Mouse (Mus musculus) neural tube, embryonic 15.5 days (tissue): Measurements from ENCODE around the gene Thegl. TPM values are rescaled to one million over a fixed set of nuclear protein-coding genes. Genes with fewer than 3 reads are reported as not detected.
"Not testable (repeated sequence)": the region's sequence is repeated elsewhere in the genome, so short reads cannot be mapped to it uniquely, and the experiment has no call there.

Experiments used
- ATAC-seq: fragments of 200-750 bp; cut with Nextera tagmentation; 2 replicates; pipeline ENCODE4 v1.8.0; 2017; ENCODE audit warnings: mild to moderate bottlenecking, moderate TSS enrichment, moderate library complexity; ENCODE audit not compliant: low FRiP score
- H3K27ac ChIP-seq: fragments of 300-500 bp; sonication (generic); replicated peaks from 2 replicates; pipeline ENCODE4 v1.5.1; 2015; ENCODE audit warnings: mild to moderate bottlenecking, inconsistent platforms
- H3K27me3 ChIP-seq: fragments of 300-500 bp; sonication (generic); replicated peaks from 2 replicates; pipeline ENCODE4 v1.6.1; 2015; ENCODE audit warnings: inconsistent platforms
- H3K36me3 ChIP-seq: fragments of 300-500 bp; sonication (generic); 2 replicates; pipeline ENCODE4 v1.6.1; 2015; ENCODE audit warnings: inconsistent platforms
- H3K4me1 ChIP-seq: fragments of 300-500 bp; sonication (generic); 2 replicates; pipeline ENCODE4 v1.6.1; 2015; ENCODE audit warnings: inconsistent platforms
- H3K4me2 ChIP-seq: fragments of 300-500 bp; sonication (generic); 2 replicates; pipeline ENCODE4 v1.6.1; 2015; ENCODE audit warnings: inconsistent platforms, mild to moderate bottlenecking, moderate library complexity
- H3K4me3 ChIP-seq: fragments of 300-500 bp; sonication (generic); replicated peaks from 2 replicates; pipeline ENCODE4 v1.5.1; 2015; ENCODE audit warnings: mild to moderate bottlenecking, inconsistent platforms
- H3K9ac ChIP-seq: fragments of 300-500 bp; sonication (generic); replicated peaks from 2 replicates; pipeline ENCODE4 v1.6.1; 2015; ENCODE audit warnings: mild to moderate bottlenecking, inconsistent platforms
- H3K9me3 ChIP-seq: fragments of 300-500 bp; sonication (generic); replicated peaks from 2 replicates; pipeline ENCODE4 v1.6.1; 2016; ENCODE audit warnings: inconsistent platforms
- WGBS: fragments of 180-500 bp; shearing (Covaris S2); methylation state at CpG from one replicate; pipeline ENCODE4 v1.1.7; 2015; ENCODE audit warnings: mixed read lengths; 5-methylcytosine and 5-hydroxymethylcytosine counted together
- polyA plus RNA-seq: library from polyadenylated mRNA; unstranded; fragments of >200 nt; fragmentation: Nextera tagmentation; extraction: Ambion mirVana; gene quantifications from 2 replicates; pipeline ENCODE4 v1.2.1, GENCODE M21; 2015

Gene Thegl
- polyA plus RNA-seq, 1 experiment from 2014 or later, result 0.75 TPM

DNA sequence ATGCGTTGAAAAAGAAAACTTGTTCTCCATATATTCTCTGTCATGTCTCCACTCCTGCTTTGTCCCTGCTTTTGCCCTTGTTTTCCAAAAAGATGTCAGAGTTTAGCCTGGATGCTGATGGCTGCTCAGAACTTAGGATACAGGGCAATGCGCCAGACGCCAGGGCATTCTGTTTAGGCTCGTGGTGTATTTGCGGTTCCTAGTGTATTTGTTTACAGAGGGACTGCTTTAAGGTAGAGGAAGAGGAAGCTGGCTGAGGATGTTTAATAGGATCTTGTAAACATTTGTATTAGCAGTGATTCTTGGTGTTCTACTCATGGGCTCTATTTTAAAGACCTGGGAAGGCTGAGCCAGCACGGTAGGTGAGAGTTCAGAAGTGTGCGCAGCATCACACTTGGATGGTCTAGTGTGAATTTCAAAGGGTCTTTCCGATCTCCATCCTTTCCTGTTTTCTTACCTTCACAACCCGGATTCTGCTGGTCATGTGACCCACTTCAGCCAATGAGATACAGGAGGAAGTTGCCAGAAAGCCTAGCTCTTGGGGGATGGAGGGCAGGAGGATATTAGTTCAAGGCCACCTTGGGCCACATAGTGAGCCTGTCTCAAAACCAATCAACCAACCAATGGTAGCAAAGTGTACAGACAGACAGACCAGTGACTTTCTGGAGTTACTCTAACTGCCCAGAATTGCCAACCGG is 70.1 kb downstream of the Thegl start:
- Histone ChIP-seq H3K9ac (no peak overlapping the region), H3K9me3 (no peaks in the 10 kb centered on the region), H3K4me1 (no peaks in the 10 kb centered on the region), H3K27me3 (no peaks in the 10 kb centered on the region), H3K27ac (no peak overlapping the region), H3K36me3 (no peaks in the 10 kb centered on the region), H3K4me3 (no peak overlapping the region), H3K4me2 (no peak overlapping the region)
- no peak for ATAC-seq
- WGBS, result 90% methylated on average over 10 of the region's 10 CpGs

DNA sequence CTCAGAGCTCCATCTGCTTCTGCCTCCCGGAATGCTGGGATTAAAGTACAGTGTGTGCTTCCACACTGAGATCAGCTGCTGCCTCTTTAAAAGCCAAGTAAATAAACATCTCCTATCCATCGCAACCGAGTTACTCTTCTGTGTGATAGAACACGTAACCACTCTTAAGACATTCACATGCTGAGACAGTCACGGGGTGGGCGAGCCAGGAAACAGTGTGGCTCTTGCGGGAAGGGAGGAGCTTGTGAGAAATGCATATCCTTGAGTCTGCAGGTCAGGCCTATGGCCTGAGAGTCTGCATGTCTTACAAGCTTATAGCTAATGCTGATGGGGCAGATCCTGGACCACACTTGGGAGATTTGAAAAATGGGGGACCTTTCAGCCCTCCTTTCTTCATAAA is 70.7 kb downstream of the Thegl start:
- Histone ChIP-seq H3K4me2 (no peak overlapping the region), H3K9ac (no peak overlapping the region), H3K27ac (no peak overlapping the region), H3K36me3 (no peaks in the 10 kb centered on the region), H3K4me3 (no peak overlapping the region), H3K4me1 (no peaks in the 10 kb centered on the region), H3K9me3 (no peaks in the 10 kb centered on the region), H3K27me3 (no peaks in the 10 kb centered on the region)
- ATAC-seq, result no peak
- WGBS, result 88% methylated on average over 7 of the region's 7 CpGs

DNA sequence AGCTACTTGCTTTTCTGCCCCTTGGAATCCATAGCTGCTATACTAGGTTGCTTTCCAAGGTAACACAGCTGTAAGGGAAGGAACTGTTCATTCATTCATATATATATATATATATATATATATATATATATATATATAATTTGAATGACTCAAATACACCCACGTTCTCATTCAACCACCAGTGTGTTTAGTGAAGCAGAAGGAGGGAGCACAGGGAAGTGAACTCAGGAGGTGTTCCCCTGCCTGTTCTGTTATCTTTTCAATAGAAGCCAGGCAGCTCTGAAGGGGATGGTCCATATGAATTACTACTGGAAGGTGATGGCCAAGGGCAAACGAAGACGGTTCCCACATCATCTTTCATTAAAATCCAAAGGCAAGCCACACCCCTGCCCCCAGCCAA is 71.3 kb downstream of the Thegl start:
- no peaks in the 10 kb centered on the region for H3K27me3 ChIP-seq
- 73% methylated on average over 3 of the region's 3 CpGs for WGBS
- no peaks in the 10 kb centered on the region for H3K4me1 ChIP-seq
- no peak overlapping the region for H3K27ac ChIP-seq
- H3K4me2 ChIP-seq, result no peak overlapping the region
- no peak for ATAC-seq
- H3K4me3 ChIP-seq, result no peak overlapping the region
- no peaks in the 10 kb centered on the region for H3K9me3 ChIP-seq
- no peak overlapping the region for H3K9ac ChIP-seq
- H3K36me3 ChIP-seq, result no peaks in the 10 kb centered on the region

DNA sequence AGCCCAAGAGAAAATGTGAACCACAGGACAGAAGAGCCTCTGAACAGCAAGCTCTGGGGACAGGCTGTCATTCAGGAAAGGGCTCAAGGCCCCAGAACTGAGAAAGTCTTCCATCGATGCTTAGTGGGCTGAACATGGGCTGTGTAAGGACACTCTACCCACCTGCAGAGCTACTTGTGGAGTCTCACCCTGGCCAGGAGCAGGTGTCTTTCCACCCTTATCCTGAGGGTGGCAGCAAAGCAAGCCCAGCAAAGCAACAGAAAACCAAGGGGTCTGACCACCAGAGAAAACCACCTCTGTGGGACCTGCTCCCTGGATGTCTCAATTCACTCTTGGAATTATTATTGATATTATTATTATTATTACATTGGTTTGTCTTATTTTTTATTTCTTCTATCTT is 73.5 kb downstream of the Thegl start:
- no peak overlapping the region for H3K9ac ChIP-seq
- H3K9me3 ChIP-seq, result no peaks in the 10 kb centered on the region
- H3K36me3 ChIP-seq, result no peaks in the 10 kb centered on the region
- no peak for ATAC-seq
- H3K4me2 ChIP-seq, result no peak overlapping the region
- H3K27me3 ChIP-seq, result no peaks in the 10 kb centered on the region
- 67% methylated on average over 1 of the region's 1 CpGs for WGBS
- H3K4me3 ChIP-seq, result no peak overlapping the region
- H3K27ac ChIP-seq, result peak overlapping the region; percentile 60; the same call in 1 of the 2 replicates
- H3K4me1 ChIP-seq, result peaks cover 5% of the 10 kb centered on the region; the same call in 1 of the 2 replicates

DNA sequence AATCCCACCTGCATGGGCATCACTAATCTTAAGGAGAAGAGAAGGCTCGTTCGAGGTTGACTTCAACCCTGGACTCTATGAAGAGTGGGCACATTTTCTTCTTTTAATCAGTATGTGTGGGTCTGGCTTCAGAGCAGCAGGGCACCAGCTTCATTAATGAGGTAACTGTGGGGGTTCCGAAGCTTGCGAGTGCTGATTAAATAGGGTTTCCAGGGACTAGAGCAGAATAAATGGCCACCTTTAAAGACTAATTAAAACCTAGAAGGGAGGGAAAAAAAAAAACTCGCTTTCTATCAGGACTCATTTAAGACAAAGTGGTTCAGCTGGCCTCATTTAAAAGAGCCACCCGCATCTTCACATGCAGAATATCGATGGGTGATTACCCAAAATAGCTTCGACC is 74.1 kb downstream of the Thegl start:
- Histone ChIP-seq H3K4me2 (peak overlapping the region; percentile 19; the same call in 1 of the 2 replicates), H3K9me3 (no peaks in the 10 kb centered on the region), H3K9ac (no peak overlapping the region), H3K4me1 (peaks cover 5% of the 10 kb centered on the region; the same call in 1 of the 2 replicates), H3K27me3 (no peaks in the 10 kb centered on the region), H3K4me3 (no peak overlapping the region), H3K36me3 (no peaks in the 10 kb centered on the region), H3K27ac (peak overlapping the region; percentile 60)
- ATAC-seq, result 0 out of 2 replicates have a peak, but pooled peaks have one; percentile 28
- WGBS, result 30% methylated on average over 8 of the region's 8 CpGs

DNA sequence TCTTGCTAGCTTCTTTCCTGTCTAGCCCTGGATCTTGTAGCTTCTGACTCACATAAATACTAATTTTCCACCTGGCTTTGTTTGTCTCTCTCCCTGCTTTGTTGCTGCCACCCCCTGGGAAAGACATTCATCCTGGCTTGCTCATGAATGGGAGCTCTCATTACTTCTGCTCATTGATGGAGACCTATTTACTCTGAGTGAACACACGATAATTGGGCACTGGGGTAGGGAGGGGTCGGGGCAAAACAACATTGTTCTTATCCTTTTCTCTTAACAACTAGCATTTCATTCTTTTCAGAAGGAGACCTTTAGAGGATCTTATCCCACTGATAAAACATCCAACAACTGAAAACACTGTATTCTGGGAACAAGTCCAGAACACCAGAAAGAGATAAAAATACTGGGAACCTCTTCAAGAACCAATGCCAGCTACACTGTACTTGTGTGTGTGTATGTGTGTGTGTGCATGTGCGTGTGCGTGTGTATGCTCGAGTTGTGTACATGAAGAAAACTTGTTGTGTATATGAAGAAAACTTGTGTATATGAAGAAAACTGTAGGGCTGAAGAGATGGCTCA is 74.8 kb downstream of the Thegl start:
- no peaks in the 10 kb centered on the region for H3K9me3 ChIP-seq
- peak overlapping the region; percentile 3; the same call in 1 of the 2 replicates for H3K4me2 ChIP-seq
- H3K27ac ChIP-seq, result peak overlapping the region; percentile 60
- no peak overlapping the region for H3K9ac ChIP-seq
- ATAC-seq, result no peak
- no peaks in the 10 kb centered on the region for H3K27me3 ChIP-seq
- WGBS, result 50% methylated on average over 5 of the region's 5 CpGs
- no peak overlapping the region for H3K4me3 ChIP-seq
- no peaks in the 10 kb centered on the region for H3K36me3 ChIP-seq
- H3K4me1 ChIP-seq, result peaks cover 11% of the 10 kb centered on the region

DNA sequence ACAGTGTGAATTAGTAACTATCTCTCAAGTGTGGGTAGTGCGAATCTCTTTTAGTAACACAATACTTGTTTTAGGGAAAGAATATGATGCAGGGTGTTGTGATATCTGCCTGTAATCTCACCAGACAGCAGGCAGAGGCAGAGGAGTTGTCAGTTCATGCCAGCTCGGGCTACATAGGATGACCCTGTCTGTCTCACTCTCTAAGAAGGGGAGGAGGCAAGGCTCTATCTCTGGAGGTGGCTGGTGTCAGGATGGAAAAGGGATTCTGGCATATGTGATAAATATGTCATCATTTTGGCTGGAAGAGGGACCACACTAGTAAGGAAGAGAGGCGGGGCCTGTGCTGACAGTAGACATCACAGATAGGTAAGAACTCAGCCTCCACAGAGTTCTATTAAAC is 76.1 kb downstream of the Thegl start:
- Histone ChIP-seq H3K36me3 (no peaks in the 10 kb centered on the region), H3K4me2 (peak overlapping the region; percentile 99), H3K4me1 (peaks cover 14% of the 10 kb centered on the region), H3K9me3 (no peaks in the 10 kb centered on the region), H3K27ac (peak overlapping the region; percentile 2), H3K9ac (no peak overlapping the region), H3K27me3 (no peaks in the 10 kb centered on the region), H3K4me3 (no peak overlapping the region)
- 93% methylated on average over 3 of the region's 3 CpGs for WGBS
- no peak for ATAC-seq

DNA sequence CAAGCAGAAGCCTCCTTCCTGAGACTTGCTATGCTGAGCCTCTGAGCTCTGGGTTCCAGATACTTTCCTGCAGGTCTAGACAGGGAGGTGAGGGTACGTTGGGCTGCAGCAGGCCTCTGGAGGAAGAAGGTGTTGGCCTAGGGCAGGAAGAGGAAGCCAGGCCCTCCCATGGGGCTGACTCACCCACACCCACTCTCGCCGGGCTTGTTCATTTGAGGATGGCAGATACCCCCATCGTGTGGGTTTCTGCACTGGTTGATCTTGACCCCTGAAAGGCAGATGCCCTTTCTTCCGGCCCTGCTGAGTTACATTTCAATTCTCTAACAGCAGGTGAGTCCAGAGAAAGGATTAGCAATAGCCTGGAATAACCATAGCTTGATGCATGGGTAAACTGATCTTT is 76.7 kb downstream of the Thegl start:
- Histone ChIP-seq H3K4me1 (peaks cover 14% of the 10 kb centered on the region), H3K9ac (no peak overlapping the region; the same call in 1 of the 2 replicates), H3K27ac (peak overlapping the region; percentile 60)

DNA sequence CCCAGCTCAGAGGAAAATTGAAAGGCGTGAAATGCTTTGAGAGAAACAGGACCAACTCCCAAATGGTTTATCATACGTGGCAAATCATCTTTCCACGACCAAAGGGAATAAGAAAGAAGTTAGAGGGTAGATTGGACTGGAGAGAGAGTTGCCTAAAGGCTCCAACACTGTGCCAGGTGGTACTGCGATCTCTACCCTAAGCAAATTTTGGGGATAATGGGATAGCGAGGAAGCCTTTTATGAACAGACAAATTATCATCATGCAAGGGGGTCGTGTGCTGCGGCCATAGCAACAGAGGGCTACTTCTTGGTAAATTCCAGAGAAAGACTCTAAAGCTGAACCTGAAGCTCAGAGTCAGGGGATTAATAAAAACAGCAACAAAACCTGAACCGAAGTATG is 78.1 kb downstream of the Thegl start:
- Histone ChIP-seq H3K9ac (peak overlapping the region; percentile 65; the same call in 1 of the 2 replicates), H3K4me3 (peak overlapping the region; percentile 68), H3K9me3 (no peaks in the 10 kb centered on the region), H3K4me2 (peak overlapping the region; percentile 99), H3K36me3 (no peaks in the 10 kb centered on the region), H3K27ac (peak overlapping the region; percentile 60), H3K27me3 (no peaks in the 10 kb centered on the region), H3K4me1 (peaks cover 14% of the 10 kb centered on the region)
- ATAC-seq, result no peak
- 22% methylated on average over 8 of the region's 8 CpGs for WGBS

More for the DNA sequence above, 76.7 kb downstream of the Thegl start:
- ATAC-seq, result no peak
- Histone ChIP-seq H3K4me2 (peak overlapping the region; percentile 99), H3K4me3 (peak overlapping the region; percentile 20), H3K36me3 (no peaks in the 10 kb centered on the region), H3K9me3 (no peaks in the 10 kb centered on the region), H3K27me3 (no peaks in the 10 kb centered on the region)
- WGBS, result 80% methylated on average over 5 of the region's 5 CpGs

DNA sequence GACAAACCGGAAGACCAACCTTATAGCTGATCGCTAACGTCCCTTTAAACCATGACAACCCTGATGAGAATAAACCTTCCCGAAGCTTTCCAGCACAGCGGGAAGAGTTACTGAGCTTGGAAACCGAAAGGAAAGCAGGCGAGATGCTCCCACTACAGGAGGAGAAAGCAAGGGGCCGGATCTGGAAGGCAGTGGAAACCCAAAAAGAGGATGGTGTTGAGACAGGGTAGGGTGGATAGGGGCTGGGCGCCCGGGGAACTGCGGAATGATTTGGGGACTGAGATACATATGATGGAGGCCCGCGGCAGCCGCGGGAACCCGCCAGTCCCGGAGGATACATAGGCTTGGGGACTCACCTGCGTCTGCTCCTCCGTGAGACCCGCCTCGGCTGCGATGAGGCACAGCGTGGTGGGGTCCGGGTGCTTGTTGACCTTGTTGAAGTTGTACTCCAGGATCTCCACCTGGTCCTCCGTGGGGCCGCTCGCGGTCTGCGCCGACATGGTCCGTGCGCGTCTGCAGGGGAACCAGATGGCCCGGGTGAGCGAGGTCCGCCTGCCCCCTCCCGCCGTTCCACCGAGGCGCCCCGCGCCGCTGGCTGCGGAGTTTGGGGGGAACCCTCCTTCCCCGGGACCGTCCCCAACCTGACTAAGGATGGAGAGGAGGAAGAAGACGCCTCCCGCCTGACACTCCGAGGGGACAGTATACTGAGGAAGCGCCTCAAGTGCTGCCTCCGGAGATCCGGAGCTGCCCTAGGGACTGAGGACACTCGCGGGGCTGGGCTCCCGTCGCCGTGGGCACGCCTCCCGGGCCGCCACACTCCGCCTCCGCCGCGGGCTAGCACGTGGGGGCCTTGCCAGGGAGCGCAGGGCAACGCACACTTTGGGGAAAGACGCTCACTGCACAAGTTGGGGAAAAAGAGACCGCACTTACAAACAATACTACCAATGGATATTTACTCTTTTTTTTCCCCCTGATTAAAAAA is 79.0 kb downstream of the Thegl start:
- peak overlapping the region; percentile 68 for H3K4me3 ChIP-seq
- peak overlapping the region; percentile 65 for H3K9ac ChIP-seq
- no peaks in the 10 kb centered on the region for H3K9me3 ChIP-seq
- no peaks in the 10 kb centered on the region for H3K27me3 ChIP-seq
- under 1% methylated on average over 69 of the region's 69 CpGs for WGBS
- peak; percentile 73 for ATAC-seq
- H3K4me1 ChIP-seq, result peaks cover 14% of the 10 kb centered on the region
- H3K27ac ChIP-seq, result peak overlapping the region; percentile 79
- no peaks in the 10 kb centered on the region for H3K36me3 ChIP-seq
- peak overlapping the region; percentile 99 for H3K4me2 ChIP-seq

DNA sequence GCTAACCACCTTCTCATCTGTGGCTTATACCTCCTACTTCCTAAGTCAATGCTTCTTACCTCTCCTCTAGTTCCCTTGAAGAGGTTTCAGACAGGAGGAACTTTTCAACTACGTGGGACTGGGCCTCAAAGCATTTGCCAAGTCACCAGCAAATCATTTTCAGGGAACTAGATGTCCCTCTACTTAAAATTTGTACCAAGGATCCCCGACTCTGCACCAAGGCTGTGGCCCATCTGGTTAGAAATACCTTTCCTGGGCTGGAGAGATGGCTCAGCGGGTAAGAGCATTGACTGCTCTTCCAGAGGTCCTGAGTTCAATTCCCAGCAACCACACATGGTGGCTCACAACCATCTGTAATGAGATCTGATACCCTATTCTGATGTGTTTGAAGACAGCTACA is 80.4 kb downstream of the Thegl start:
- Histone ChIP-seq H3K4me1 (peaks cover 14% of the 10 kb centered on the region), H3K4me2 (peak overlapping the region; percentile 99; the same call in 1 of the 2 replicates), H3K27ac (peak overlapping the region; percentile 48; the same call in 1 of the 2 replicates)
- not testable (repeated sequence) for H3K9me3 ChIP-seq, ATAC-seq, H3K4me3 ChIP-seq, H3K27me3 ChIP-seq, H3K9ac ChIP-seq, H3K36me3 ChIP-seq
- 87% methylated on average over 3 of the region's 3 CpGs for WGBS
